Mouse (Mus musculus) naive thymus-derived CD4-positive, alpha-beta T cell, adult 2 months (primary cell): Measurements from ENCODE around the gene Larp4.

Experiments used
- DNase-seq: peaks from one replicate; pipeline ENCODE4 v3.0.0-alpha.2; 2011; ENCODE audit warnings: low read depth

Gene Larp4

DNA sequence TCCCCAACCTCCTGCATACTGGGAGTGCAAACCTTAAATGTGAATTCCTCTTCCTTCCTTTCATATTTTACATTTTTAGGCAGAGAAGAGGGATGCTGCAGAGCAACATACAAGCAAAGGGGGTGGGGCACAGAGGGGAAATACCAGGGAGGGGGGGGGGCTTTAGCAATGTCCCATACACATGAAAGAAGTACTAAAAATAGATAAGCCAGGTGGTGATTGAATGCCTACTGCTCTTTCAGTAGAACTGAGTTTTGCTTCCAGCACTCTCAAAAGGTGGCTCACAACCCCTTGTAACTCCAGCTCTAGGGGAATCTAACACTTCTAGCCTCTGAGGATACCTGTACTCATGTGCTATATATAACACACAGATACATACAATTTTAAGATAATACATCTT, 36.3 kb downstream of the Larp4 start:
- DNase-seq: no peak

GRCm38 (mm10) chr15:100018280-100018899, 48.5 kb downstream of the Larp4 start:
- DNase-seq: no peak

GRCm38 (mm10) chr15:100021175-100021574, 51.3 kb downstream of the Larp4 start:
- DNase-seq: no peak

DNA sequence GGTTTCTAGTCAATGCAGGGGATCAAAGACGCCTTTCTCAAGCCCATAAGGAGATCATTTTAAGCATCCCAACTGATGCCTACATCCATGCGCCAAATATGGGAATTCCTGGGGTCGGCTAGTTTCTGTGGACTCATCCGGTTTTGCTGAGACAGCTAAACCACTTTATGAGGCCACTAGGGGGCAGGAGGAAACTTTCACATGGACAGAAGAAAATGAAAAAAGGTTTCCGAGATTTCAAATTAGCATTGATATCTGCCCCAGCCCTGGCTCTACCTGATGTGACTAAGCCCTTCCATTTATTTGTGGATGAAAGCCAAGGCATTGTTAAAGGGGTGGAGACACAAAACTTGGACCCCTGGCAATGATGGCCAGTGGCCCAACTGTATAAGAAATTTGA, 53.1 kb downstream of the Larp4 start:
- DNase-seq: peak; percentile 69

DNA sequence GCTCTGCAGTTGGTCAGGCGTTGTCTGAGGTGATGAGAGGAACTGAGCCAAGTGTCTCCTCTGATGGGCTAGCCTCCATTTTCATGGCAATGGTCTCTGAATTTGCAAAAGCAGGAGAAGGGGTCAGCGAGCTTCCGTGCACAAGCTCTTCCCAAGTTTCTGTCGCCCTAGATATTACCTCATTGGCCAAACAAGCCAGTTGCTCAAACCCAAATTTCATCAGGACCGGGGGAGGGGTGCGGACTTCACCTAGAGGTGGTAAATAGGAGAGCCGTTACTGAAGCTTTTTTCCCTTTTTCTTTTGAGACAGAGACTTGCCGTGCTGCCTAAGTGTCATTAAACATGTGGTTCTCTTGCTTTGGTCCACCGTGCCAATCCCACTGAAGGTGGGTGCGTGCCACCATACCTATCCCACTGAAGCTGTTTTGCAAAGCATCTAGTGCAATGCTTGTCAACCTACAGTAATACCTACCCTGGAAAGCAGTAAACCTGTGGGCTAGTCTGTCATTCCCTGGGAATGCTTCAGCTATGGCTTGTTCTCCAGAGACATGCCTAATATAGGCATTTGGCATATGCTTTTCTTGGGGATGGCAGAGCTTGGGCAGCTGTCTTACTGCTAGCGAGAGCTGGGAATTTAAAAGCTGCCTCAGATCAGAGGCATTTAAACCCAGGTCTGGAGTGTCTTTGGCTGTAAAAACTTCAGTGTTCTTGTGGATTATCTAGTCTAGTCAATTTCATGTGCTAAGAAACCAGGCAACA, 55.4 kb downstream of the Larp4 start:
- DNase-seq: no peak

GRCm38 (mm10) chr15:100028133-100028532, 58.3 kb downstream of the Larp4 start:
- DNase-seq: no peak

GRCm38 (mm10) chr15:100029497-100029896, 59.6 kb downstream of the Larp4 start:
- no peak for DNase-seq

DNA sequence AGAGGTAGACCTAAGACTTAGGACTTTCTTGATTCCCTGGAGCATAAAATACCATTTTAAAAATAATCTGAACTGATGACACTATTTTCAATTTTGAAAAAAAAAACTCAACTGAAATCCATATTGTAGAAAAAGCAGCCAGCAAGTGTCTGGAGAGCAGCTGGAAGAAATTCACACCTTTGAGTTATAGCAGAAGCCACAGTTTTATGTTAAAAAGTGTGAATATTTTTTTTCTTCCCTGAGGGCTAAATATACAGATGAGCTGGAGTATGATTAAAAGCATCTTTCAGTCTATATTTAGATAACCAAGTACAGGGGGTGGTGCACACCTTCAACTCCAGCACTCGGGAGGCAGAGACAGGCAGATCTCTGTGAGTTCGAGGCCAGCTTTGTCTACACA, 60.0 kb downstream of the Larp4 start:
- DNase-seq: no peak

DNA sequence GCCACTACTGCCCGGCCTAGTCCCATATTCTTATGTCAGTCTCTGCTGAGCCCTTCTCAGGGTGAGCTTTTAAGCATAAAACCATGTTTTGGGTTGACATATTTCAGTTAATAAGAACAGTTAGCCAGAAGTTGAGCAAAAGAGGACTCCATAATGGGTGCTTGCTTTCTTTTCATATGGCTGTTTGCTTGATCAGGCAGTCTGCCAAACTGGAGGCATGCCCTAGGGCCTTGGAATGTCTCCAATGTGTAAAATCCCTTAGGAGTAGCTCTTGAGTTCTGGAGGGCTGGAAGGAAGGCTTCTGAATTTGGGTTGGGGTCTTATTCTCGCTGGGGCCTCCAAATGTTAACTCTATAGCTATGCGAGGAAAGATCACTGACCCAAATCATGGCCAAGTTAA, 62.7 kb downstream of the Larp4 start:
- no peak for DNase-seq

GRCm38 (mm10) chr15:100038470-100038971, 68.7 kb downstream of the Larp4 start, which contains the start of gene Dip2b:
Gene Dip2b, plus strand, starts transcription at chr15:100038664.
- peak; percentile 98 for DNase-seq

DNA sequence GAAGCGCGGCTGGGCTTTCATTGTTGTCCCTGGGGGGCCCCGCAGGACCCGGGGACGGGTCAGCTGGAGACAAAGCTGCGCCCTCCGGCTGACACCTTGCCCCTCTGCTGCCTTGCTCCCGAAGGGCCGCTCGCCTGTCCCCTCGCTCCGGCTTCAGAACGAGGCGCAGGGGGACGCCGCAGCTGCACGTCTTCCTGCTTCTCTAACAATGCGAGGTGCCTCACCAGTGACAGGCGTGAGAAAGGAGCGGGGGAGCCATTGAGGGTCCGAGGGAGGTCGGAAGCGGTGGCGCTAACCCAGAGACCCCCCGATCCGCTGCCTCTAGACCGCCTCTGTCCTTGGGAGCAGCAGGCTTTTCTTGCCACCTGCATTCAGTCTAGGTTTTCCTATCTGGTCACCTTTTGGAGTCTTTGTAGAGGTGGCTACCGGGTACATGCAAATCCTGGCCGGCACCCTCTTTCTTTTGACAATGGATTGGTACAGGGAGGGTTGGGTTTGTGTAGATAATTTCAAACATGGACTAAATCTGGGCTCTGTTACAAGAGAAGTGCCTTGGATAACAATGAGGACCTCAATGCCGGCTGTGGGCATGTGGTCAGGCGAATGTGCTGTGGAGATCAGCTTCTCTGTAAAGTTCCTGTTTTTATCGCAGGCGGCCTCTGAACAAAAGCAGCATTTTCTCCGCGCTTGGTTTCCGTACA, 69.3 kb downstream of the Larp4 start:
- peak; percentile 75 for DNase-seq

DNA sequence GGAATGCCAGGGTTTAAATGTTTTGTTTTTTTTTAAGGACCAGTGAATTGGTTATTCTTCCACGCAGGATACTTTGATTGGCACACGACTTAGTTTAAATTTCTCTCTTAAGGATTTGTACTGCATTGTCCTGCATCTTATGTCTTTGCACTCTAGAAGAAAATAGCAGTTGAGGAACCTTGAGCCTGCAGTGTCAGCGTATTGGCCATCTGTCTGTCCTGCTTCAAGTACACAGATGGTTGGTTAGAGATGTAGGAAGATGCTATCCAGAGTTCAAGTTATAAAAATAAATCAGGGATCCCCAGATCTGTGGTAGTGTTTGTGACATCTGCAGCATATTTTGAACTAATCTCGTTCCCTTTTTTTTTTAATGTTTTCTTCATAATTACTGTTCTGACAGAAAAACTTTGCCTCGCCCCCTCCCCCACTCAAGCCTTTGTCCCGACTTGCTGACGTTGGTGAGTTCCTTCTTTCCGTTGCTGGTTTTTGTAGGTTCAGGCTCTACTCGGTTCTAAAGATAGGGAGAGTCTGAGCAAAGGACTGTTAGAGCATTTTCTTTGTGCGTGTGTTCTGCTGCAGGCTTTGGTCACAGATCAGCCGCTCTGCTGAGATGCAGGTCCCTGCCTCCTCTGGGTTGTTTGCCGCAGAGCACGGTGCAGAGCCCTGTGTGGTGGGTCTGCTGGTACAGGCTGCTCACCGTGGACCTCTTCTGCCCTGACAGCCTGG, 70.8 kb downstream of the Larp4 start:
- DNase-seq: peak; percentile 61

DNA sequence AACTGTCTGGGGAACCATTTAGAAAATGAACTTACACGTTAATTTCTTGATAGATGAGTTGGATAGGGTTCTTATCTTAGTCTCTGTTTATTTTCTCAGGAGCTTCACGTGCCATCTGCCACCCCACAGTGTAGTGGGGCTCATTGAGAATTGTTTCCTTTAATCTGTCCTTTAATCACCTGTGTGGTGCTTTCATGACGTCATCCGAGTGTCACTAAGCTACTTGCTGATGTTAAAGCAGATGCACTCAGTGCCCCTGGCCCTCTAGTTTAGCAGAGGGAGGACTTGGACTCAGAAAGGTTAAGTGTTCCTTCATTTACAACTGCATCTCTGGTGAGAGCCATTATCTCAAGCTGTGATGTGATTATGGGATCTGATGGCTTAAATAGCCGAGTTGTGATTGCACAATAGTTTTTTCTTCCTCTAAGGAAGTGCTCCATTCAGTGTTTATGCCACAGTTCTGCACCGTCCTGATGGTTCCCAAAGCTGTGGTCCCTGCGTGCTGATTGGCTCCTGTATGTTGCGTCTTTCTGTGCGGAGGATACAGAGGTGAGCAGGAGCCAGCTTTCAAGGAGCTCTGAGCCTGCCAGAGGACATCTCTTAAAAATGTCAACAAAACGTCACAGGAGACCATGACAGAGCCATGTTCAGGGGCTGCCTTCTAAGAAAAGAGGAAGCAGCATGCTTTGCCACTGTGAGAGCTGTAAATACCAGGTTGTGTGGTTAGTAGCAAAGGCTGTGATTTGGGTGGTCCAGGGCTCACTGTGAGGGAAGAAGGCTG, 71.6 kb downstream of the Larp4 start:
- peak; percentile 76 for DNase-seq

- DNase-seq: no peak
Measured at GRCm38 (mm10) chr15:100042048-100042400, 72.2 kb downstream of the Larp4 start.

DNA sequence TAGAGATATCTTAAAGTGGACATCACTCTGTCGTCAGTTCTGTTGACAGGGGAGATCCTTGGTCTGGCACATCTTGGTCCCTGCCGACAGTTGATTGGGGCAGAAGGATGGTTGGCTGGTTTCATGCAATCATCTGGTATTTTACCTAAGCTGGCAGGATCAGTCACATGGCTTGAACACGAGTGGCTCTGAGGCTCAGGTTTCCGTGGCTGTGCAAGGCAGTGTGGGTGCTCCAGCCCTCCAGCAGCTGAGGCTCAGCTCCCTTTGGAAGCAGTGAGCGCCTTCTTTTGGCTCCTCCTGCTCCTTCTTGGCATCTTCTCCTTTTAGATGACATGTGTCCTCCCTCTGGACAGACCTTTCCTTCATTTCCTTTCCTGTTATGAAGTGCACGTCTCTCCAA, 75.7 kb downstream of the Larp4 start:
- DNase-seq: no peak

DNA sequence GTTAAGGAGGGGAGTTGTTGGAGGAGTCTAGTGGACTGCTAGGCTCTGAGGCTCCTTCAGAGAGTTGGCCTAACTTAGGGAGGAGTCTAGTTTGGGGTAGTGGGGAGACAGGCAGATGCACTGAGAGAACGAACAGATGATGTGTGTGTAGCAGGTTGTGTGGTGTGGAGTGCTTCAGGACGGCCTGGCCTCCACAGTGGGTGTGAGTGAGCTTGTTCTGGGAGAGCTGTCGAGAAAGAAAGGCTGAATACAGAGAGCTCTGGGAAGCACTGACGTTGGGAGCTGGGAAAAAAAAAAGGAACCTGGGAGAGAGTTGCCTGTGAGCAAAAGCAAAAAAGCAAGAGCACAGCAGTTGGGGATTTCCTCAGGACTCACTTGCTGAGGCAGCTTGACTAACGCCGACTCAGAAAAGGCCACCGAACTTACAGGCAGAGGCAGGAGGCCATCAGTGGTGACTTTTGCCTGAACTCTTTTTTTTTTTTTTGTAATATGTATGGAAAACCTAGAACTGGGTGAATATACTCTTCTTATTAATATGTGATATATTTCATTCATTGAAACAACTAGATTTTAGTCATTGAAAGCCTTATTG, 79.7 kb downstream of the Larp4 start:
- DNase-seq: no peak

DNA sequence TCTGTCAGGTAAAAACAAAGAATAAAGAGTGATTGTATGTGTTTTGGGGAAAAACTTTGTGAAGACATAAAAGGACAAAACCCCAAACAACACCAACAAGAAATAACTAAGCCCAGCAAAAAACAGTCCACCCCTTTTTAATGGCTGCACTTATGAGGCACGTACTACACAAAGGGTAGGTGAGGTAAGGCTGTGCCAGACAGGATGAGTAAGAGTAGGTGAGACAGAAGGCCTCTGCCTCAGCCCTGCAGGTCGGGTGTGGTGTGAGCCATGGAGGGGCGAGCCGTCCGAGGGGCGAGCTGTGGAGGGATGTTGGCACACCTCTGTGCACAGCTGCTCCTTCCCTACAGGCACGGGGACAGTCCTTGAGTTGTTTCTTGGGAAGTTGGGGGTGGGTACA, 81.1 kb downstream of the Larp4 start:
- no peak for DNase-seq

DNA sequence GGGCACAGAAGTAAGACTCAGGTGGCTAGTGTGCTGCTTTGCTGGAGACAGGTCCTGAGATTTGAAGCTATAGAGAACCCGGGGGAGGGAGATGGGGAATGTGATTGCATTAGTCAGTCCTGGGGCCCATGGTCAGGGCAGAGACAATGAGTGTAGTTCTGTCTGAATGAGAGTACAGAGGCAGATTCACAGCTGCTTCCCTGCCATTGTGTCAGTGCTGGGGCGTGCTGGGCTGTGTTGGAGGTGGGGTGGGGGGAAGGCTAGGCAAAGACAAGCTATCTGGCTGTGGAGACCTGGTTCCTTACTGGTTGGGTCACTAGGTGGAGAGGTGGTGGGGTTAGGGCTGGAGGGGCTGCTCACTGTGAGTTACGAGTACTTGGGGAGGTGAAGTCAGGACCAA, 82.9 kb downstream of the Larp4 start:
- DNase-seq: no peak

GRCm38 (mm10) chr15:100056397-100056908, 86.6 kb downstream of the Larp4 start:
- no peak for DNase-seq

- DNase-seq: peak; percentile 36
Measured at GRCm38 (mm10) chr15:100057698-100058097, 87.8 kb downstream of the Larp4 start.

DNA sequence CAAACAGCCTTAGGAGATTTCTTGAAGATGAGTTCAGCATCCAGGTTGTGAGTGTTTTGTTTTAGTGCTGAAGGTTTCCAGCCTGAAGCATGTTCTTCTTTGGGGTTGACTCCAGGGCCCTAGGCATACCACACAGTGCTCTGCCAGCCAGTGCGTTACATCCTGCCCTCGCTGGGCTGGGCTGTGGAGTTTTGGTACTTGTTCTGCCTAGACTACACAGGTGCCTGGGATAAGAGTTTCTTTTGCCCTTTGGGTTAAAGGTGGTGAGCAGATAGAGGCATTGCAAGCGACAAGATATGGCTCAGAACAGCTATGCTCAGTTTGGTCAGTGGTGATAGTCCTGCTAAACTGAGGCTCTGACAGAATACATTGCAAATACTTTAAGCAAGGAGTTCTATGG, 88.3 kb downstream of the Larp4 start:
- DNase-seq: peak; percentile 55
